ENCODE assay signal across 8 mouse cellular contexts in genomic region chr8:11774195-11775076, GRCm38 (mm10). TPM values are rescaled to one million over a fixed set of nuclear protein-coding genes. Genes with fewer than 3 reads are reported as not detected.
A peak's percentile ranks its signal among the peaks of the same experiment; 100 is the strongest.
DNase-seq lines count a peak whose midpoint lies in the region; ATAC-seq and TF ChIP-seq lines count a peak whose summit lies in the region.

No protein-coding gene starts in this region.

- no peak for ATAC-seq in embryonic facial prominence, embryonic 12.5 days (ENCODE audit: insufficient number of reproducible peaks, insufficient read depth, low FRiP score, low TSS enrichment)
- ATAC-seq in kidney, embryonic 15.5 days (replicated peaks; ENCODE audit: low FRiP score) = 0 out of 2 replicates have a peak, but pooled peaks have one; percentile 16

- no peaks in the 10 kb centered on the region for H3K27me3 ChIP-seq in embryonic facial prominence, embryonic 12.5 days
- H3K27me3 ChIP-seq in kidney, embryonic 15.5 days = no peaks in the 10 kb centered on the region
- no peaks in the 10 kb centered on the region for H3K27me3 ChIP-seq in thymus, adult 2 months (ENCODE audit: control insufficient read depth, insufficient read depth, low read length)

- peak overlapping the region; percentile 33; the same call in 1 of the 2 replicates for H3K27ac ChIP-seq in embryonic facial prominence, embryonic 12.5 days
- peak overlapping the region; percentile 63 for H3K27ac ChIP-seq in kidney, embryonic 15.5 days
- H3K27ac ChIP-seq in thymus, adult 2 months (ENCODE audit: control insufficient read depth, insufficient read depth, low read length) = no peak overlapping the region

- H3K36me3 ChIP-seq in embryonic facial prominence, embryonic 12.5 days = no peaks in the 10 kb centered on the region
- no peaks in the 10 kb centered on the region for H3K36me3 ChIP-seq in kidney, embryonic 15.5 days
- H3K36me3 ChIP-seq in thymus, adult 2 months (ENCODE audit: control insufficient read depth, insufficient read depth, low read length) = no peaks in the 10 kb centered on the region

- no peak for TF ChIP-seq POLR2A in thymus, adult 2 months (IDR thresholded peaks at IDR 0.05; ENCODE audit: control insufficient read depth, extremely low read depth, insufficient read depth, low read length, poor library complexity)

- peak; percentile 56 for DNase-seq in cerebellum, adult 11-12 months
- no peak for DNase-seq in cerebellum, adult 9-10 months
- DNase-seq in lung, postnatal 14 days = peak; percentile 63
- no peak for DNase-seq in thymus, adult 2 months
- no peak for DNase-seq in right cerebral cortex, adult 18-20 months
- DNase-seq in layer of hippocampus, adult 9-11 months = no peak

- no peak overlapping the region for H3K4me2 ChIP-seq in embryonic facial prominence, embryonic 12.5 days (replicated peaks)
- no peak overlapping the region for H3K4me2 ChIP-seq in kidney, embryonic 15.5 days

- no peak overlapping the region for H3K9ac ChIP-seq in embryonic facial prominence, embryonic 12.5 days
- H3K9ac ChIP-seq in kidney, embryonic 15.5 days = 0 out of 2 replicates have a peak overlapping the region, but pooled peaks have one; percentile 14

- H3K4me1 ChIP-seq in embryonic facial prominence, embryonic 12.5 days = peaks cover 26% of the 10 kb centered on the region
- H3K4me1 ChIP-seq in kidney, embryonic 15.5 days = peaks cover 56% of the 10 kb centered on the region
- peaks cover 7% of the 10 kb centered on the region for H3K4me1 ChIP-seq in thymus, adult 2 months (replicated peaks; ENCODE audit: control insufficient read depth, insufficient read depth, low read length)

- no peak overlapping the region for H3K4me3 ChIP-seq in embryonic facial prominence, embryonic 12.5 days
- H3K4me3 ChIP-seq in kidney, embryonic 15.5 days (replicated peaks) = no peak overlapping the region
- no peak overlapping the region for H3K4me3 ChIP-seq in thymus, adult 2 months (ENCODE audit: control insufficient read depth, insufficient read depth, low read length)

- TF ChIP-seq CTCF in thymus, adult 2 months (IDR thresholded peaks at IDR 0.05; ENCODE audit: borderline replicate concordance, control insufficient read depth, extremely low read depth, insufficient read depth, low read length, poor library complexity) = no peak

- WGBS in embryonic facial prominence, embryonic 12.5 days = 75% methylated on average over 17 of the region's 17 CpGs
- WGBS in kidney, embryonic 15.5 days = 64% methylated on average over 17 of the region's 17 CpGs
- 84% methylated on average over 17 of the region's 17 CpGs for WGBS in thymus, adult 2 months

- H3K9me3 ChIP-seq in embryonic facial prominence, embryonic 12.5 days = no peaks in the 10 kb centered on the region
- no peaks in the 10 kb centered on the region for H3K9me3 ChIP-seq in kidney, embryonic 15.5 days (replicated peaks)

RNA-seq across cellular contexts. Expression of gene Arhgef7, which starts 46.9 kb away (rescaled TPM):
- 55.0 and 56.5 TPM in 2 replicates for polyA plus RNA-seq in embryonic facial prominence, embryonic 12.5 days (2016; fragmentation: Nextera tagmentation; extraction: Ambion mirVana)
- 38.6 and 40.1 TPM in 2 replicates for polyA plus RNA-seq in kidney, embryonic 15.5 days (2015; fragmentation: Nextera tagmentation; extraction: Ambion mirVana)
- polyA plus RNA-seq in thymus, adult 2 months (2012; rRNA removed) = 36.1 and 36.6 TPM in 2 replicates

Comparison
In these comparisons a context has a peak if more than half of its experiments do, and no peak if none do; other contexts are left out.
1. DNase-seq: peak in cerebellum, adult 11-12 months (single experiment) and lung, postnatal 14 days (single experiment); none in cerebellum, adult 9-10 months (single experiment), thymus, adult 2 months (single experiment), right cerebral cortex, adult 18-20 months (single experiment) and layer of hippocampus, adult 9-11 months (single experiment).